Mouse (Mus musculus): ENCODE results near the gene Mllt1.

- TF ChIP-seq CTCF (conservative IDR thresholded peaks at IDR 0.05; ENCODE audit: low read length) (no peak), POU5F1 (IDR thresholded peaks at IDR 0.05; ENCODE audit: borderline replicate concordance, low read length) (no peak)
Measured at GRCm38 (mm10) chr17:56930026-56930425, 5.2 kb downstream of the Mllt1 start.
